Mouse (Mus musculus): ENCODE measurements around the gene Atp8a1. TPM values are rescaled to one million over a fixed set of nuclear protein-coding genes. Genes with fewer than 3 reads are reported as not detected.

Atp8a1 gene
- total and polyA plus RNA-seq, 3 experiments, result 4.4 to 11.2 (median 5.5) TPM

GRCm38 (mm10) chr5:67699418-67699817 lies 147.8 kb downstream of the Atp8a1 start:
- no peak for TF ChIP-seq E2F4 (IDR thresholded peaks at IDR 0.05; ENCODE audit: insufficient replicate concordance, low read depth, low read length)
- TF ChIP-seq JUND (conservative IDR thresholded peaks at IDR 0.05; ENCODE audit: low read depth, low read length), result no peak
- no peak for TF ChIP-seq CHD2 (IDR thresholded peaks at IDR 0.05; ENCODE audit: low read length)
- no peak for TF ChIP-seq JUN (IDR thresholded peaks at IDR 0.05; ENCODE audit: insufficient read depth, low read depth, low read length)
- no peak for TF ChIP-seq MYC (IDR thresholded peaks at IDR 0.05; ENCODE audit: low read depth, low read length)
- TF ChIP-seq KAT2A (IDR thresholded peaks at IDR 0.05; ENCODE audit: insufficient replicate concordance, low read length), result no peak
- no peak for TF ChIP-seq HCFC1 (IDR thresholded peaks at IDR 0.05; ENCODE audit: low read depth, low read length)
- no peak for TF ChIP-seq TCF12 (IDR thresholded peaks at IDR 0.05; ENCODE audit: low read depth, low read length)
- TF ChIP-seq MAX (IDR thresholded peaks at IDR 0.05; ENCODE audit: low read length), result no peak
- no peak for TF ChIP-seq POLR2AphosphoS2 (IDR thresholded peaks at IDR 0.05; ENCODE audit: low read depth, low read length)
- TF ChIP-seq ZC3H11A (IDR thresholded peaks at IDR 0.05; ENCODE audit: low read depth, low read length), result no peak
- TF ChIP-seq RCOR1 (conservative IDR thresholded peaks at IDR 0.05; ENCODE audit: low read depth, low read length), result no peak
- TF ChIP-seq NRF1 (IDR thresholded peaks at IDR 0.05; ENCODE audit: low read depth, low read length), result no peak
- no peak for TF ChIP-seq RAD21 (IDR thresholded peaks at IDR 0.05; ENCODE audit: low read depth, low read length)
- no peaks in the 10 kb centered on the region for H3K4me1 ChIP-seq (ENCODE audit: control insufficient read depth in 1 of 2, insufficient read depth in 2 of 2)
- no peak overlapping the region for H3K9ac ChIP-seq (ENCODE audit: insufficient read depth, low read depth)
- H3K79me2 ChIP-seq (replicated peaks; ENCODE audit: control insufficient read depth, extremely low read depth, insufficient read depth, poor library complexity, severe bottlenecking), result no peaks in the 10 kb centered on the region; the same call in 1 of the 2 replicates
- no peaks in the 10 kb centered on the region for H3K9me3 ChIP-seq (replicated peaks; ENCODE audit: low read length)
- H3K36me3 ChIP-seq (replicated peaks in 1 of 2; ENCODE audit: control insufficient read depth in 1 of 2, insufficient read depth in 1 of 2, low read length in 1 of 2), result peaks cover 10 to 34% of the 10 kb centered on the region in 2 experiments
- no peak overlapping the region for H3K4me3 ChIP-seq (replicated peaks in 1 of 3; ENCODE audit: low read depth in 2 of 3, low read length in 2 of 3, poor library complexity in 1 of 3)
- in situ Hi-C loops (cut with MboI; ENCODE audit: low pct_ligation_motif_present, low pct_unique_long_range_greater_than_20kb, low sequenced_read_pairs), result no loop called here
- H3K27ac ChIP-seq (ENCODE audit: insufficient read depth, low read depth), result no peak overlapping the region
- H3K27me3 ChIP-seq (replicated peaks), result no peaks in the 10 kb centered on the region
- H3K4me2 ChIP-seq (ENCODE audit: insufficient read depth, low read depth, poor library complexity, severe bottlenecking), result no peak overlapping the region
- dilution Hi-C loops (cut with MboI; ENCODE audit: extremely low pct_ligation_motif_present, extremely low pct_unique_long_range_greater_than_20kb, low sequenced_read_pairs), result no loop called here
- no peak for DNase-seq (ENCODE audit: extremely low read depth)

GRCm38 (mm10) chr5:67698176-67698575 lies 149.1 kb downstream of the Atp8a1 start:
- dilution Hi-C loops (cut with MboI; ENCODE audit: extremely low pct_ligation_motif_present, extremely low pct_unique_long_range_greater_than_20kb, low sequenced_read_pairs) (no loop called here), in situ Hi-C loops (cut with MboI; ENCODE audit: low pct_ligation_motif_present, low pct_unique_long_range_greater_than_20kb, low sequenced_read_pairs) (no loop called here)
- Histone ChIP-seq H3K4me2 (ENCODE audit: insufficient read depth, low read depth, poor library complexity, severe bottlenecking) (no peak overlapping the region), H3K79me2 (replicated peaks; ENCODE audit: control insufficient read depth, extremely low read depth, insufficient read depth, poor library complexity, severe bottlenecking) (no peaks in the 10 kb centered on the region; the same call in 1 of the 2 replicates), H3K4me3 (replicated peaks in 1 of 3; ENCODE audit: low read depth in 2 of 3, low read length in 2 of 3, poor library complexity in 1 of 3) (no peak overlapping the region), H3K4me1 (ENCODE audit: control insufficient read depth in 1 of 2, insufficient read depth in 2 of 2) (no peaks in the 10 kb centered on the region), H3K27me3 (replicated peaks) (no peaks in the 10 kb centered on the region), H3K27ac (ENCODE audit: insufficient read depth, low read depth) (no peak overlapping the region), H3K9me3 (replicated peaks; ENCODE audit: low read length) (no peaks in the 10 kb centered on the region), H3K36me3 (replicated peaks in 1 of 2; ENCODE audit: control insufficient read depth in 1 of 2, insufficient read depth in 1 of 2, low read length in 1 of 2) (peaks cover 10 to 30% of the 10 kb centered on the region in 2 experiments), H3K9ac (ENCODE audit: insufficient read depth, low read depth) (no peak overlapping the region)
- TF ChIP-seq ZC3H11A (IDR thresholded peaks at IDR 0.05; ENCODE audit: low read depth, low read length) (no peak), BHLHE40 (IDR thresholded peaks at IDR 0.05; ENCODE audit: low read depth, low read length) (no peak), TCF12 (IDR thresholded peaks at IDR 0.05; ENCODE audit: low read depth, low read length) (no peak), JUN (IDR thresholded peaks at IDR 0.05; ENCODE audit: insufficient read depth, low read depth, low read length) (no peak), UBTF (IDR thresholded peaks at IDR 0.05; ENCODE audit: low read depth, low read length) (no peak), CTCF (conservative IDR thresholded peaks at IDR 0.05 in 1 of 2, IDR thresholded peaks at IDR 0.05 in 1 of 2; ENCODE audit: low read depth in 2 of 2, low read length in 2 of 2) (no peak), USF1 (IDR thresholded peaks at IDR 0.05; ENCODE audit: low read depth, low read length) (no peak), ETS1 (conservative IDR thresholded peaks at IDR 0.05; ENCODE audit: low read depth, low read length) (no peak), CHD1 (IDR thresholded peaks at IDR 0.05; ENCODE audit: low read depth, low read length) (no peak), IRF4 (IDR thresholded peaks at IDR 0.05; ENCODE audit: low read depth, low read length) (no peak), MAFK (IDR thresholded peaks at IDR 0.05; ENCODE audit: insufficient replicate concordance, low read length) (no peak)
- no peak for DNase-seq (ENCODE audit: extremely low read depth)

Data from CH12.LX (cell line).